9 mouse cellular contexts compared by ENCODE assay signal in the genomic region with DNA sequence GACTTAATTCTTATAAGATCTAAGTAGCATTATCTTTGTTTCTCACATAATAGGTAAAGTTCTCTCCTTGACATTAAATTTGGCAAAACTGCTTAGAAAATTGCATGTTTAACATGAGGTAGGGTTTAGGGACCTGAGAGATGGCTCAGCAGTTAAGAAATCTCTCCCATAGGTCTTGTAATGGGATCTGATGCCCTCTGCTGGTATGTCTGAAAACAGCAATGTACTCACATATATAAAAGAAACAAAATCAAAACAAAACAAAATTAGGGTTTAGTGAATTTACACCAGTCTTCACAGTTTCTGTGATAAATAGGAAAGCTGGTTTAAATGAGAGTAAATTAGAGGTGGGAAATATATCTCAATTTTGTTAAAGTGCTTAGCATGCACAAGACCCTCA. TPM values are rescaled to one million over a fixed set of nuclear protein-coding genes. Genes with fewer than 3 reads are reported as not detected.
DNase-seq lines count a peak whose midpoint lies in the region; ATAC-seq and TF ChIP-seq lines count a peak whose summit lies in the region.
"Had no signal": no experiment of that assay in that cellular context is flagged by ENCODE, and none has a peak within 500 bp of the region (broad histone marks: within the 10 kb centered on the region; RNA-seq: fewer than 3 reads in every experiment).

No protein-coding gene starts in this region.

- TF ChIP-seq CTCF in hindbrain, postnatal 0 days (IDR thresholded peaks at IDR 0.05; ENCODE audit: low read depth): peak; percentile 77
- peak; percentile 81 for TF ChIP-seq CTCF in lung, postnatal 0 days (IDR thresholded peaks at IDR 0.05)

- TF ChIP-seq EP300 in lung, postnatal 0 days (IDR thresholded peaks at IDR 0.05): no peak

- peaks cover 47% of the 10 kb centered on the region for H3K36me3 ChIP-seq in hindbrain, postnatal 0 days (ENCODE audit: insufficient read depth, low read length)
- H3K36me3 ChIP-seq in hindbrain, embryonic 10.5 days: peaks cover 63% of the 10 kb centered on the region
- H3K36me3 ChIP-seq in lung, postnatal 0 days (ENCODE audit: insufficient read depth, low read length): peaks cover 32% of the 10 kb centered on the region

- no peaks in the 10 kb centered on the region for H3K9me3 ChIP-seq in hindbrain, postnatal 0 days (ENCODE audit: low read length)
- H3K9me3 ChIP-seq in hindbrain, embryonic 10.5 days: no peaks in the 10 kb centered on the region
- H3K9me3 ChIP-seq in lung, postnatal 0 days (ENCODE audit: low read length): no peaks in the 10 kb centered on the region
- H3K9me3 ChIP-seq: liver, embryonic 13.5 days had no signal

- no peak overlapping the region for H3K4me2 ChIP-seq in hindbrain, postnatal 0 days (ENCODE audit: low read depth, low read length)
- H3K4me2 ChIP-seq in lung, postnatal 0 days (replicated peaks; ENCODE audit: low read depth, low read length): no peak overlapping the region
- H3K4me2 ChIP-seq: liver, embryonic 13.5 days had no signal

- no peak overlapping the region for H3K9ac ChIP-seq in hindbrain, postnatal 0 days (replicated peaks; ENCODE audit: low read length)
- no peak overlapping the region for H3K9ac ChIP-seq in lung, postnatal 0 days (replicated peaks; ENCODE audit: low read depth)
- H3K9ac ChIP-seq: liver, embryonic 13.5 days had no signal

- no peak overlapping the region for H3K4me3 ChIP-seq in hindbrain, postnatal 0 days (ENCODE audit: low read length)
- H3K4me3 ChIP-seq in hindbrain, embryonic 10.5 days: no peak overlapping the region
- H3K4me3 ChIP-seq in lung, postnatal 0 days (ENCODE audit: low read depth, low read length): no peak overlapping the region
- H3K4me3 ChIP-seq: liver, embryonic 13.5 days had no signal

- peaks cover 7% of the 10 kb centered on the region; the same call in 1 of the 2 replicates for H3K4me1 ChIP-seq in hindbrain, postnatal 0 days (ENCODE audit: insufficient read depth, low read length)
- H3K4me1 ChIP-seq in hindbrain, embryonic 10.5 days (replicated peaks): peaks cover 9% of the 10 kb centered on the region
- peaks cover 5% of the 10 kb centered on the region; the same call in 1 of the 2 replicates for H3K4me1 ChIP-seq in lung, postnatal 0 days (ENCODE audit: insufficient read depth, low read depth, low read length)

- peak; percentile 76 for DNase-seq in hindbrain, postnatal 0 days (ENCODE audit: low spot score)
- no peak for DNase-seq in hindbrain, embryonic 10.5 days (ENCODE audit: low spot score)
- peak; percentile 17 for DNase-seq in 3134 (ENCODE audit: extremely low read depth, insufficient read length, low spot score)
- DNase-seq in CD4-positive, CD25-positive, alpha-beta regulatory T cell, adult 2 months (ENCODE audit: low read depth, low spot score): peak; percentile 82
- peak; percentile 13 to 55 for DNase-seq in cerebellum, postnatal 36 days
- peak; percentile 87 for DNase-seq in lung, postnatal 0 days (ENCODE audit: low spot score)
- DNase-seq in frontal cortex, postnatal 10 days (ENCODE audit: low spot score in 2 of 2): no peak
- DNase-seq: liver, embryonic 13.5 days had no signal

- no peak overlapping the region for H3K27ac ChIP-seq in hindbrain, postnatal 0 days
- no peak overlapping the region for H3K27ac ChIP-seq in hindbrain, embryonic 10.5 days
- no peak overlapping the region for H3K27ac ChIP-seq in lung, postnatal 0 days (ENCODE audit: low read length)
- H3K27ac ChIP-seq: liver, embryonic 13.5 days had no signal

- no peaks in the 10 kb centered on the region for H3K27me3 ChIP-seq in hindbrain, postnatal 0 days (ENCODE audit: insufficient read depth, low read length)
- no peaks in the 10 kb centered on the region for H3K27me3 ChIP-seq in hindbrain, embryonic 10.5 days (ENCODE audit: insufficient read depth, poor library complexity, severe bottlenecking)
- no peaks in the 10 kb centered on the region for H3K27me3 ChIP-seq in lung, postnatal 0 days (replicated peaks; ENCODE audit: insufficient read depth, low read length)
- H3K27me3 ChIP-seq: liver, embryonic 13.5 days had no signal

- ATAC-seq in hindbrain, postnatal 0 days: no peak
- ATAC-seq in lung, postnatal 0 days: no peak
- ATAC-seq in erythroid progenitor cell, adult 5-6 weeks (replicated peaks; ENCODE audit: low FRiP score, poor library complexity, severe bottlenecking): no peak

RNA-seq across cellular contexts. Expression of gene Sptan1, which starts 11.9 kb away (rescaled TPM):
- total RNA-seq in hindbrain, postnatal 0 days (2014; rRNA removed): 716 and 902 TPM in 2 replicates
- 166 and 184 TPM in 2 replicates for polyA plus RNA-seq in hindbrain, postnatal 0 days (2015; fragmentation: Nextera tagmentation; extraction: Ambion mirVana)
- polyA plus RNA-seq in hindbrain, embryonic 10.5 days (2016; fragmentation: Nextera tagmentation; extraction: Ambion mirVana): 115 and 120 TPM in 2 replicates
- polyA plus RNA-seq in lung, postnatal 0 days (2015; fragmentation: Nextera tagmentation; extraction: Ambion mirVana): 112 and 115 TPM in 2 replicates
- total RNA-seq in erythroid progenitor cell, adult 5-6 weeks (2015; ENCODE audit: low replicate concordance): 33.5 and 34.6 TPM in 2 replicates
- 16.2 and 17.8 TPM in 2 replicates for total RNA-seq in erythroid progenitor cell, adult 5-6 weeks (2017; ENCODE audit: low replicate concordance)

RNA-seq across cellular contexts. Expression of gene Gle1, which starts 42.1 kb away (rescaled TPM):
- 39.4 and 43.6 TPM in 2 replicates for total RNA-seq in hindbrain, postnatal 0 days (2014; rRNA removed)
- 52.7 and 56.0 TPM in 2 replicates for polyA plus RNA-seq in hindbrain, postnatal 0 days (2015; fragmentation: Nextera tagmentation; extraction: Ambion mirVana)
- 73.7 and 79.2 TPM in 2 replicates for polyA plus RNA-seq in hindbrain, embryonic 10.5 days (2016; fragmentation: Nextera tagmentation; extraction: Ambion mirVana)
- 32.4 and 33.2 TPM in 2 replicates for polyA plus RNA-seq in lung, postnatal 0 days (2015; fragmentation: Nextera tagmentation; extraction: Ambion mirVana)
- 15.5 and 39.8 TPM in 2 replicates for total RNA-seq in erythroid progenitor cell, adult 5-6 weeks (2015; ENCODE audit: low replicate concordance)
- 41.2 and 47.4 TPM in 2 replicates for total RNA-seq in erythroid progenitor cell, adult 5-6 weeks (2017; ENCODE audit: low replicate concordance)

Comparison
In these comparisons a context has a peak if more than half of its experiments do, and no peak if none do; other contexts are left out.
1. DNase-seq: peak in hindbrain, postnatal 0 days (single experiment), 3134 (single experiment), CD4-positive, CD25-positive, alpha-beta regulatory T cell, adult 2 months (single experiment), cerebellum, postnatal 36 days (2 of 2) and lung, postnatal 0 days (single experiment); none in hindbrain, embryonic 10.5 days (single experiment) and frontal cortex, postnatal 10 days (0 of 2).